Mouse (Mus musculus) kidney, embryonic 16.5 days (tissue): ENCODE measurements around the gene Vmn2r40. TPM values are rescaled to one million over a fixed set of nuclear protein-coding genes. Genes with fewer than 3 reads are reported as not detected.
"Not testable (repeated sequence)": the region's sequence is repeated elsewhere in the genome, so short reads cannot be mapped to it uniquely, and the experiment has no call there.

Source experiments
- ATAC-seq: fragments of 200-750 bp; cut with Nextera tagmentation; 2 replicates; pipeline ENCODE4 v1.8.0; 2017; ENCODE audit warnings: moderate TSS enrichment; ENCODE audit not compliant: low FRiP score, low TSS enrichment
- H3K27ac ChIP-seq: fragments of 300-500 bp; sonication (generic); 2 replicates; pipeline ENCODE4 v1.5.1; 2014; ENCODE audit warnings: low read length
- H3K27me3 ChIP-seq: fragments of 300-500 bp; sonication (generic); 2 replicates; pipeline ENCODE4 v1.6.1; 2014; ENCODE audit warnings: low read length, control low read depth, mixed read lengths; ENCODE audit not compliant: insufficient read depth
- H3K36me3 ChIP-seq: fragments of 300-500 bp; sonication (generic); 2 replicates; pipeline ENCODE4 v1.6.1; 2014; ENCODE audit warnings: low read length, control low read depth, mixed read lengths; ENCODE audit not compliant: insufficient read depth
- H3K4me1 ChIP-seq: fragments of 300-500 bp; sonication (generic); 2 replicates; pipeline ENCODE4 v1.6.1; 2014; ENCODE audit warnings: low read length, control low read depth, mixed read lengths; ENCODE audit not compliant: insufficient read depth
- H3K4me2 ChIP-seq: fragments of 300-500 bp; sonication (generic); replicated peaks from 2 replicates; pipeline ENCODE4 v1.6.1; 2014; ENCODE audit warnings: low read depth, low read length
- H3K4me3 ChIP-seq: fragments of 300-500 bp; sonication (generic); 2 replicates; pipeline ENCODE4 v1.5.1; 2014; ENCODE audit warnings: mild to moderate bottlenecking, low read length
- H3K9ac ChIP-seq: fragments of 300-500 bp; sonication (generic); replicated peaks from 2 replicates; pipeline ENCODE4 v1.6.1; 2014; ENCODE audit warnings: low read length
- H3K9me3 ChIP-seq: fragments of 300-500 bp; sonication (generic); 2 replicates; pipeline ENCODE4 v1.6.1; 2016; ENCODE audit warnings: low read length, control low read depth
- WGBS: fragments of 180-500 bp; shearing (Covaris S2); extraction: QIAGEN DNeasy Blood & Tissue Kit; methylation state at CpG from one replicate; pipeline ENCODE4 v1.1.7; 2014; 5-methylcytosine and 5-hydroxymethylcytosine counted together
- polyA plus RNA-seq: library from polyadenylated mRNA; unstranded; fragments of >200 nt; fragmentation: Nextera tagmentation; extraction: Ambion mirVana; gene quantifications from 2 replicates; pipeline ENCODE4 v1.2.1, GENCODE M21; 2015

Gene Vmn2r40
- polyA plus RNA-seq, result not detected in 2 replicates

- H3K27ac ChIP-seq, H3K27me3 ChIP-seq, H3K36me3 ChIP-seq, H3K4me2 ChIP-seq, H3K4me1 ChIP-seq, H3K4me3 ChIP-seq, H3K9ac ChIP-seq, H3K9me3 ChIP-seq, ATAC-seq: not testable (repeated sequence)
- WGBS, result no CpG with 5 or more reads among the region's 1 CpGs
These were observed at the start of gene Vmn2r40 for GRCm38 (mm10) chr7:8931335-8931734. Gene Vmn2r40, minus strand, starts transcription at chr7:8931435.

Other genes with a start within 250 kb of the Vmn2r40 start
- gene Vmn2r39, start 99.4 kb upstream of the Vmn2r40 start, polyA plus RNA-seq, result not detected in 2 replicates
- gene Vmn2r38, start 166.4 kb upstream of the Vmn2r40 start, polyA plus RNA-seq, result not detected in 2 replicates